Mouse (Mus musculus) kidney, postnatal 0 days (tissue): ENCODE data around the gene Ptpn3. TPM values are rescaled to one million over a fixed set of nuclear protein-coding genes. Genes with fewer than 3 reads are reported as not detected.

ENCODE experiments used
- ATAC-seq: fragments of 200-750 bp; cut with Nextera tagmentation; replicated peaks from 2 replicates; pipeline ENCODE4 v1.8.0; 2017; ENCODE audit warnings: low read depth, moderate number of reproducible peaks, moderate TSS enrichment, moderate library complexity; ENCODE audit not compliant: low FRiP score
- DNase-seq: peaks from one replicate; pipeline ENCODE4 v3.0.0-alpha.2; 2016; ENCODE audit warnings: low spot score
- H3K27ac ChIP-seq: fragments of 300-500 bp; sonication (generic); 2 replicates; pipeline ENCODE4 v1.5.1; 2014; ENCODE audit warnings: mild to moderate bottlenecking
- H3K27me3 ChIP-seq: fragments of 300-500 bp; sonication (generic); 2 replicates; pipeline ENCODE4 v1.6.1; 2014; ENCODE audit warnings: low read length, mixed read lengths; ENCODE audit not compliant: insufficient read depth
- H3K36me3 ChIP-seq: fragments of 300-500 bp; sonication (generic); 2 replicates; pipeline ENCODE4 v1.6.1; 2014; ENCODE audit warnings: low read length, mixed read lengths; ENCODE audit not compliant: insufficient read depth
- H3K4me1 ChIP-seq: fragments of 300-500 bp; sonication (generic); replicated peaks from 2 replicates; pipeline ENCODE4 v1.6.1; 2014; ENCODE audit warnings: antibody characterized with exemption, low read length, mixed read lengths; ENCODE audit not compliant: insufficient read depth
- H3K4me2 ChIP-seq: fragments of 300-500 bp; sonication (generic); 2 replicates; pipeline ENCODE4 v1.6.1; 2014; ENCODE audit warnings: mild to moderate bottlenecking, low read length, moderate library complexity, mixed read lengths
- H3K4me3 ChIP-seq: fragments of 300-500 bp; sonication (generic); replicated peaks from 2 replicates; pipeline ENCODE4 v1.5.1; 2014; ENCODE audit warnings: low read depth, low read length
- H3K9ac ChIP-seq: fragments of 300-500 bp; sonication (generic); 2 replicates; pipeline ENCODE4 v1.6.1; 2014; ENCODE audit warnings: low read depth, low read length
- H3K9me3 ChIP-seq: fragments of 300-500 bp; sonication (generic); replicated peaks from 2 replicates; pipeline ENCODE4 v1.6.1; 2016; ENCODE audit warnings: low read length, inconsistent platforms, mixed read lengths
- CTCF ChIP-seq: IDR thresholded peaks from 2 replicates; pipeline ENCODE4 v1.5.1; 2016; ENCODE audit warnings: antibody characterized with exemption, low read depth, mild to moderate bottlenecking, moderate library complexity
- WGBS: fragments of 180-500 bp; shearing (Covaris S2); extraction: QIAGEN DNeasy Blood & Tissue Kit; methylation state at CpG from one replicate; pipeline ENCODE4 v1.1.7; 2014; 5-methylcytosine and 5-hydroxymethylcytosine counted together
- polyA plus RNA-seq: library from polyadenylated mRNA; unstranded; fragments of >200 nt; fragmentation: Nextera tagmentation; extraction: Ambion mirVana; gene quantifications from 2 replicates; pipeline ENCODE4 v1.2.1, GENCODE M21; 2015

Gene Ptpn3
- polyA plus RNA-seq, 1 experiment from 2014 or later: 7.7 TPM

GRCm38 (mm10) chr4:57333926-57334548 is 32.4 kb upstream of the Ptpn3 start:
- Histone ChIP-seq H3K27me3 (no peaks in the 10 kb centered on the region), H3K27ac (no peak overlapping the region), H3K9me3 (no peaks in the 10 kb centered on the region), H3K4me1 (no peaks in the 10 kb centered on the region), H3K4me3 (no peak overlapping the region), H3K4me2 (no peak overlapping the region), H3K36me3 (no peaks in the 10 kb centered on the region), H3K9ac (no peak overlapping the region)
- DNase-seq (no peak), ATAC-seq (no peak)
- WGBS: 84% methylated on average over 12 of the region's 12 CpGs
- TF ChIP-seq CTCF: no peak

- H3K27ac ChIP-seq: no peak overlapping the region
- H3K36me3 ChIP-seq: no peaks in the 10 kb centered on the region
- no peaks in the 10 kb centered on the region for H3K9me3 ChIP-seq
- ATAC-seq (no peak), DNase-seq (no peak)
- no peak for TF ChIP-seq CTCF
- no peak overlapping the region for H3K4me3 ChIP-seq
- H3K9ac ChIP-seq: no peak overlapping the region
- H3K27me3 ChIP-seq: no peaks in the 10 kb centered on the region
- WGBS: 74% methylated on average over 3 of the region's 3 CpGs
- H3K4me1 ChIP-seq: no peaks in the 10 kb centered on the region
- H3K4me2 ChIP-seq: no peak overlapping the region
These were observed 30.9 kb upstream of the Ptpn3 start for GRCm38 (mm10) chr4:57332511-57332910.

GRCm38 (mm10) chr4:57320606-57321327 is 19.1 kb upstream of the Ptpn3 start:
- peak; percentile 63 for TF ChIP-seq CTCF
- Histone ChIP-seq H3K9me3 (no peaks in the 10 kb centered on the region), H3K36me3 (no peaks in the 10 kb centered on the region), H3K27me3 (no peaks in the 10 kb centered on the region), H3K9ac (no peak overlapping the region), H3K4me1 (no peaks in the 10 kb centered on the region; the same call in 1 of the 2 replicates), H3K4me3 (no peak overlapping the region), H3K27ac (no peak overlapping the region), H3K4me2 (no peak overlapping the region)
- ATAC-seq (no peak), DNase-seq (peak; percentile 57)
- WGBS: 37% methylated on average over 23 of the region's 23 CpGs

GRCm38 (mm10) chr4:57318525-57319212 is 17.0 kb upstream of the Ptpn3 start:
- 12% methylated on average over 10 of the region's 10 CpGs for WGBS
- ATAC-seq: no peak
- no peak overlapping the region for H3K4me2 ChIP-seq

DNA sequence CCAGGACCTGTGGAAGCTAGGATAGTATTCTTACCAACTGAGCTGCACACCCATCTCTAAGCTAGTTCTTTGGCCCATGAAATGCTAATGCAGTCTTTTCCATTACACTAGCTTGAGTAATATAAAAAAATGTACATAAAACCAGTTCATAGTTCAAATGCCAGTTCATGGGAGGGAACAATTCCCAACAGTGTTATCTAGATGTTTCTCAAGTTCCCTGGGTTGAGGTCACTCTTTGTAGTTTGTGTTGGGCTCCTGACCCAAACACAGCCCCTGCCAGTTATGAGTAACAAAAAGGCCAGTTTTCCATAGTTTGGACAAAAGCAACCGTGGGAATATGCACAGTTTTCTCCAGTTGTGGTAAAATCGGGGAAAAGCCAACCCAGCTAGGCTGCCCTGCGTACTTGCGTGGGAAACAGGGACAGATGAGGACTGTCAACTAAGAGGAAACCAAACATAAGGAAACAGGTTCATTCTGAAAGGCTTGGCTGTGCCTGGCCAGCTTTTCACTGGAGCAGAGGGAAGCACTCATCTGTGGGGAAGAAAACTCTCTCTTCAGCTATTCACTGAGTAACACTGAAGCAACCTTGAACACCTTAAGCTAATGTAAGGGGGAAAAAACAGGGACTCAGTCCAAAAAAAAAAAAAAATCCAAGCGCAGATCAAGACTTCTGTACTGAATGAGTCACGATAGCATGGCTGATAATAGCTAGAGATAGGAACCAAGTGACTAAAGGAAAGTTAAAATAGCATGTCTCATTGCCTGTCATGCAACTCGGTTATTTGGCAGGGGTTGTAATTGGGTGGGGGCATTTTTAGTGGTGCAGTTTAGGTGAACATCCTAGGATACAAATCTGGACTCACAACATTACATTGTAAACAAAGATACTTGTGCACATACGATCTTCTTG is 10.9 kb upstream of the Ptpn3 start:
- H3K4me3 ChIP-seq: no peak overlapping the region
- 67% methylated on average over 8 of the region's 8 CpGs for WGBS
- H3K36me3 ChIP-seq: no peaks in the 10 kb centered on the region
- ATAC-seq (no peak), DNase-seq (no peak)
- no peaks in the 10 kb centered on the region for H3K9me3 ChIP-seq
- no peak for TF ChIP-seq CTCF
- H3K4me2 ChIP-seq: no peak overlapping the region
- H3K9ac ChIP-seq: no peak overlapping the region
- H3K27me3 ChIP-seq: no peaks in the 10 kb centered on the region
- no peak overlapping the region for H3K27ac ChIP-seq
- H3K4me1 ChIP-seq: no peaks in the 10 kb centered on the region; the same call in 1 of the 2 replicates

More at GRCm38 (mm10) chr4:57318525-57319212, 17.0 kb upstream of the Ptpn3 start:
- Histone ChIP-seq H3K4me3 (no peak overlapping the region), H3K27ac (peak overlapping the region; percentile 44; the same call in 1 of the 2 replicates), H3K9me3 (no peaks in the 10 kb centered on the region), H3K4me1 (no peaks in the 10 kb centered on the region; the same call in 1 of the 2 replicates), H3K27me3 (no peaks in the 10 kb centered on the region), H3K9ac (no peak overlapping the region), H3K36me3 (no peaks in the 10 kb centered on the region)
- peak; percentile 60 for DNase-seq
- TF ChIP-seq CTCF: no peak
